Mouse (Mus musculus) heart, postnatal 0 days (tissue): ENCODE measurements at regions not wholly inside any gene's neighbourhood (a gene's known extent, or its start where the extent isn't known, plus 50 kb on each side); places are given as distances from the start of the nearest gene placed in this dataset.

Experiments
- ATAC-seq: fragments of 200-750 bp; cut with Nextera tagmentation; 2 replicates; pipeline ENCODE4 v1.8.0; 2017; ENCODE audit warnings: low read depth, moderate number of reproducible peaks, moderate library complexity; ENCODE audit not compliant: insufficient read depth
- DNase-seq: peaks from one replicate; pipeline ENCODE4 v3.0.0-alpha.2; 2016; ENCODE audit warnings: low spot score
- H3K27ac ChIP-seq: fragments of 300-500 bp; sonication (generic); 2 replicates; pipeline ENCODE4 v1.5.1; 2014; ENCODE audit warnings: low read depth, mild to moderate bottlenecking
- H3K27me3 ChIP-seq: fragments of 300-500 bp; sonication (generic); 2 replicates; pipeline ENCODE4 v1.6.1; 2014; ENCODE audit warnings: low read length, mixed read lengths; ENCODE audit not compliant: control insufficient read depth, insufficient read depth
- H3K36me3 ChIP-seq: fragments of 300-500 bp; sonication (generic); replicated peaks from 2 replicates; pipeline ENCODE4 v1.6.1; 2014; ENCODE audit warnings: low read length, mixed read lengths; ENCODE audit not compliant: control insufficient read depth, insufficient read depth
- H3K4me1 ChIP-seq: fragments of 300-500 bp; sonication (generic); 2 replicates; pipeline ENCODE4 v1.6.1; 2014; ENCODE audit warnings: antibody characterized with exemption; ENCODE audit not compliant: control insufficient read depth, insufficient read depth
- H3K4me2 ChIP-seq: fragments of 300-500 bp; sonication (generic); 2 replicates; pipeline ENCODE4 v1.6.1; 2014; ENCODE audit warnings: low read depth, mild to moderate bottlenecking, low read length, moderate library complexity
- H3K4me3 ChIP-seq: fragments of 300-500 bp; sonication (generic); 2 replicates; pipeline ENCODE4 v1.5.1; 2014; ENCODE audit warnings: low read depth, low read length
- H3K9ac ChIP-seq: fragments of 300-500 bp; sonication (generic); replicated peaks from 2 replicates; pipeline ENCODE4 v1.6.1; 2014; ENCODE audit warnings: low read depth, low read length, mixed read lengths
- H3K9me3 ChIP-seq: fragments of 300-500 bp; sonication (generic); replicated peaks from 2 replicates; pipeline ENCODE4 v1.6.1; 2016; ENCODE audit warnings: low read length; ENCODE audit not compliant: control insufficient read depth
- CTCF ChIP-seq: IDR thresholded peaks from 2 replicates; pipeline ENCODE4 v1.5.1; 2016; ENCODE audit warnings: antibody characterized with exemption, control low read depth, low read depth
- EP300 ChIP-seq: IDR thresholded peaks from 2 replicates; pipeline ENCODE4 v1.6.1; 2016; ENCODE audit warnings: antibody characterized with exemption, low read depth
- WGBS: fragments of 180-500 bp; shearing (Covaris S2); extraction: QIAGEN DNeasy Blood & Tissue Kit; methylation state at CpG from one replicate; pipeline ENCODE4 v1.1.7; 2014; 5-methylcytosine and 5-hydroxymethylcytosine counted together

DNA sequence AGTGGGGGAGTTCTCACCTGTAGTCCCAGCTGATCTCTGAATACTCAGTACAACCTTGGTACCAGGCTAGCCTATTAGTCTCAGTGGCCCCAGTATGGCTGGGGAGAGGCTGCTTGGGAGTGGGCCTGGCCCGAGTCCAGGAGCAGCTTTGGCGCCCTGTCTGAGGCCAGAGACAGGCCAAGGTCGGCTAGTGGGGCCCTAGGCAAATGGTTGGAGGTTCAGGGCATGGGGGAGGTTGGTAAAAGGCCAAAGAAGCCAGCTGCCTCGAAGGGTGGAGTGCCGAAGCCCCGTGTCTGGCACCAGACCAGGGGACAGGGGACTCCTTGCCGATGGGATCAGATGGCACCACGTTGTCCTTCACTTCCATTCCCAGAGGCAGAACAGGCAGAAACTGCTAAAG is 182.9 kb downstream of the Maf start:
- Histone ChIP-seq H3K27me3 (no peaks in the 10 kb centered on the region), H3K9ac (no peak overlapping the region), H3K4me3 (no peak overlapping the region), H3K36me3 (no peaks in the 10 kb centered on the region), H3K9me3 (no peaks in the 10 kb centered on the region; the same call in 1 of the 2 replicates), H3K4me2 (no peak overlapping the region), H3K4me1 (peaks cover 7% of the 10 kb centered on the region; the same call in 1 of the 2 replicates), H3K27ac (no peak overlapping the region)
- 36% methylated on average over 8 of the region's 8 CpGs for WGBS
- DNase-seq: no peak
- ATAC-seq: no peak; the same call in 1 of the 2 replicates
- TF ChIP-seq CTCF: no peak

DNA sequence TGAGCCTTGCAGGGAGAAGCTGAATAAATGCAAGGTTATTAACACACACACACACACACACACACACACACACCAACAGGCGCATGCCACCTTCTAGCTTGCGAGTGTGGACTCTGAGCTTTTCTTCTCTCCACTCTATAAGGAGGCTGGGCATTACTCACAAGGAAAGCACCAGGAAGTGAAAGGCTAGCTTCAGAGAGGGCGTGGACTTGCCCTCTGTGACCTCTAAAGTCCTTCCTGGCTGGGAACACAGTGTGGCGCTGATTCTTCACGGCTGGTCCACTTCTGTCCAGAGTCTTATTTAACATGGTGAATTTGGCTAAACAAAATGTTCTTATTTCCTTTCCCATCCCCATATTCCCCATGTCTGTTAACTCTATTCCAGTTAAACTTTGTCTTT is 185.1 kb downstream of the Maf start:
- no peaks in the 10 kb centered on the region for H3K4me1 ChIP-seq
- no peak overlapping the region for H3K9ac ChIP-seq
- ATAC-seq: no peak
- TF ChIP-seq EP300: no peak
- TF ChIP-seq CTCF: no peak
- H3K27me3 ChIP-seq: no peaks in the 10 kb centered on the region
- 78% methylated on average over 5 of the region's 5 CpGs for WGBS
- no peak overlapping the region for H3K27ac ChIP-seq
- no peak for DNase-seq
- H3K36me3 ChIP-seq: no peaks in the 10 kb centered on the region
- H3K4me3 ChIP-seq: no peak overlapping the region
- no peak overlapping the region for H3K4me2 ChIP-seq
- H3K9me3 ChIP-seq: no peaks in the 10 kb centered on the region; the same call in 1 of the 2 replicates

DNA sequence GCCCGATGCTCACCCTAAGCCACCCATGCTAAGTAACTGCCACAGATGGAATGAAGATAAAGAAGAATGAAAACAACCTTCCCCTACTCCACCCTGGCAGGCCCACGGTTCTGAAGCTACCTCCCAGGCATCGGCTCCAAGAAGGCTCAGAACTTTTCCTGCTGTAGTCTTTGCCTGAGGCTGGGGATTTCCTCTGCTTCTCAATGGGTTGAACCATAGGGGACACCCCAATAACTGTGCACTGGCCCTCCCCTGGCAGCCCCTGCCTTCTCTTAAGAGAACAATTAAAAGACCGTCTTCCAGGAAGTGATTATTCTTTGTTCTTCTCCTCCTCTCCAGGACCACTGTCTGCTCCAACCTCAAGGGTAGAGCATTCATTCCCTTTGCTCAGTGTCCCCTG is 191.9 kb downstream of the Maf start:
- no peak overlapping the region for H3K4me3 ChIP-seq
- TF ChIP-seq EP300: no peak
- TF ChIP-seq CTCF: no peak
- no peaks in the 10 kb centered on the region for H3K36me3 ChIP-seq
- H3K9me3 ChIP-seq: no peaks in the 10 kb centered on the region; the same call in 1 of the 2 replicates
- DNase-seq: no peak
- ATAC-seq: no peak
- H3K4me1 ChIP-seq: 0 out of 2 replicates have a peak, but pooled peaks cover 3% of the 10 kb centered on the region
- 54% methylated on average over 4 of the region's 4 CpGs for WGBS
- H3K27me3 ChIP-seq: 0 out of 2 replicates have a peak, but pooled peaks cover 8% of the 10 kb centered on the region
- no peak overlapping the region for H3K9ac ChIP-seq
- H3K27ac ChIP-seq: no peak overlapping the region
- no peak overlapping the region for H3K4me2 ChIP-seq

DNA sequence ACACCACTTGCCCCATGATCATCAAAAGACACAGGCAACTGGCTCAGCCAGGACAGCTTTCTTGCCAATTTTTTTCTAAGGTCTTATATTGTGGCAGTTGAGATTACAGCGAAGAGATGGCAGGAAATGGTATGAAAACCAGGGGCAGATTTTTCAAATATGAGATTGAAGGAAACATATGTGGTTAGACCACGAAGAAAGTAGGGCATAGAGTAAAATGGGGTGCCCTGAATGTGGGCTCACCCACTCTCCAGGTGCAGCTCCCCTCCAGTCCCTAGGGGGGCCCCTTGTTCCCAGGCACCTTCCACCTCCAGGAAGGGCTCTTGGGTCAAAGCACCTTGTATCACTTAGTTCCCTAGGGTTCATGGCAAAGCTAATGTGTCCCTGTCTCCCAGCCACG is 193.1 kb downstream of the Maf start:
- Histone ChIP-seq H3K4me2 (no peak overlapping the region), H3K4me1 (0 out of 2 replicates have a peak, but pooled peaks cover 3% of the 10 kb centered on the region), H3K27ac (no peak overlapping the region), H3K4me3 (no peak overlapping the region), H3K9me3 (no peaks in the 10 kb centered on the region), H3K27me3 (0 out of 2 replicates have a peak, but pooled peaks cover 8% of the 10 kb centered on the region), H3K36me3 (no peaks in the 10 kb centered on the region), H3K9ac (no peak overlapping the region)
- 71% methylated on average over 3 of the region's 3 CpGs for WGBS
- DNase-seq (no peak), ATAC-seq (no peak)
- TF ChIP-seq EP300 (no peak), CTCF (no peak)

DNA sequence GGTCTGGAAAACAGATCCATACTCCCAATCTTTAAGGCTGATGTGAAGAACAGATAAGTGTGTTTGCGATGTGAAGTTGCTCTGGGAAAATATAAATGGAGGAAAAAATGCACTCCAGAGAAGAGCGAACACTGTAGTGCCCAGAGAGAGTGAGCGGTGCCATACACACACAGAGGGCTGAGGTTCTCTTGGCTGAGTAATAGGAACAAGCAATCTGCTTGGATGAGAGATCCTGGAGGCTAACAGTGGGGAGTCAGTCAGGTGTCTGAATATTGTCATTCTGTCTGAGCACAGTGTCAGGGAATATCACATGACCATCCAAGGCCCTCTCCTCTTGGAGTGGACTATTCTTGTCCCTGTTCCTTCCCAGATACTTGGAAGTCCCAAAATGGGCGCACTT is 200.4 kb downstream of the Maf start:
- no peak overlapping the region for H3K9ac ChIP-seq
- TF ChIP-seq CTCF (no peak), EP300 (no peak)
- no peak overlapping the region for H3K4me2 ChIP-seq
- no peaks in the 10 kb centered on the region for H3K9me3 ChIP-seq
- no peaks in the 10 kb centered on the region for H3K36me3 ChIP-seq
- DNase-seq: no peak
- no peaks in the 10 kb centered on the region for H3K27me3 ChIP-seq
- H3K4me1 ChIP-seq: no peaks in the 10 kb centered on the region
- WGBS: 82% methylated on average over 4 of the region's 4 CpGs
- H3K27ac ChIP-seq: no peak overlapping the region
- ATAC-seq: no peak
- H3K4me3 ChIP-seq: no peak overlapping the region

GRCm38 (mm10) chr8:115506741-115507140 is 200.9 kb downstream of the Maf start:
- Histone ChIP-seq H3K4me1 (no peaks in the 10 kb centered on the region), H3K27me3 (no peaks in the 10 kb centered on the region), H3K4me2 (no peak overlapping the region), H3K27ac (no peak overlapping the region), H3K4me3 (no peak overlapping the region), H3K9me3 (no peaks in the 10 kb centered on the region), H3K36me3 (no peaks in the 10 kb centered on the region), H3K9ac (no peak overlapping the region)
- 57% methylated on average over 10 of the region's 10 CpGs for WGBS
- no peak for DNase-seq
- no peak for ATAC-seq
- TF ChIP-seq EP300 (no peak), CTCF (no peak)
